Mouse (Mus musculus): ENCODE results near the gene Ccdc110. TPM values are rescaled to one million over a fixed set of nuclear protein-coding genes. Genes with fewer than 3 reads are reported as not detected.

Ccdc110 gene
- total RNA-seq (2021) = 1 to 10 TPM; 1.3 to 1.8 TPM

DNA sequence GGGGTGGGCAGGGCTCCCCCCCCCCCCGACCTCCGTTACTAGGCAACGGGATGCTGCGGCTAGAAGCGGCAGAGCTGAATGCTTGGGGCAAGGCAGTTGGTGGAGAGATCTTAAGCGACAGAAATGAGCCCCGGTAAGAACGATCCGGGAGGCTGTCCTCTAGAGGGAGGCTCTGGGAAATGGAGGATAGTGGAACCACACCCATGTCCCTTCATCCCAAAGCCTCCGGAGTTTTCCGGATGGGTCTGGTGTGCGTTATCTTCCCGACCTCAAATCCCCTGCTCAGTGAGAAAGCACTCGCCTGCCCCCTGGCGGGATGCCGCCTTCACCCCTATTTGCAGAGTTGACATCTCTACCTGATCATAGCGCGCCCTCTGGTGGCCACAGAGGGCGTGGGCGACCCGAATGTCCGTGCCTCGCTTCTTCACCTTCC lies at the start of gene Ccdc110:
Gene Ccdc110, plus strand, starts transcription at position 38 of the 433 bp plus-strand sequence.
- peak; percentile 94 to 96 for DNase-seq (ENCODE audit: low spot score in 2 of 2)
- intact Hi-C loops (cut with DNase I) = loop anchor here (1.0 to 5.0 kb wide), 4 partner anchors 117 to 572 kb away; no protein-coding TSS in a partner anchor

GRCm38 (mm10) chr8:45885202-45885685 lies 49.2 kb upstream of the Ccdc110 start, which contains the start of gene Pdlim3:
Pdlim3 (plus strand) TSS chr8:45885461.
- intact Hi-C loops (cut with DNase I) = no loop called here
- DNase-seq (ENCODE audit: low spot score in 2 of 2) = no peak

DNA sequence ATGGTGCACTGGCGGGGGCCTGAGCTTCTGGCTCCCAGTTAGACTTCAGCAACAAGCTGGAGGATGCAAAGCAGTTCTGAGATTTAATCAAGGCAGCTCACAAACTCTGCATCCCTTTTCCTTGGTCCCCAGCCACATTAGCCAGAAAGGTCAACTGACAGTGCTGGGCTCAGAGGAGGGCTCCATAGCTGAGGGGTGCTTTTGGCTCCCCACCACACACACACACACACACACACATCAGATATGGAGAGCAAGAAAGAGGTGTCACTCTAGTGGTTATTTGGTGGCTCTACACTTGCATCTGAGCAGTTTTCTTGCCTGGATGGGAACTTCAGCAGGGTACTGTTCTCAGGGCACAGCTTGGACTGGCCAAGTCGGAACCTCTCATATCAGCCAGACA lies 48.6 kb upstream of the Ccdc110 start:
- intact Hi-C loops (cut with DNase I) = no loop called here
- no peak for DNase-seq (ENCODE audit: low spot score in 2 of 2)

DNA sequence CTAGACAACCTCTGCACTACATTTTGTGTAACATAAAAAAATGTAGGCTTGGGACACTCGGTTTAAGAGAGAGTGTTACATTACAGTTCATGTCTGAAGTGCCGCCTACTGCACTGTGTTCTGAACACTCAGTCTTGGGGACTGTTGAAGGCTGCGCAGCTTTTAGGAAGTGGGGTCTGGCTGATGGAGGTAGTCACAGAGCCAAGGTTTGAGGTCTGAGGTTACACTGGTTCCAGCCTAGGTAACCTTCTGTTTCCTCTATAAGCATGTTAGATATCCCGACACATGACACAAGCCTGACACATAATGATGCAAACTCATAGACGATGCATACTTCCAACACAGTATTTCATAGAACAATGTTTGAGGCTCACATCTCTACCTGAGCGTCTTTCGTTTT lies 44.7 kb upstream of the Ccdc110 start:
- intact Hi-C loops (cut with DNase I) = no loop called here
- no peak for DNase-seq (ENCODE audit: low spot score in 2 of 2)

DNA sequence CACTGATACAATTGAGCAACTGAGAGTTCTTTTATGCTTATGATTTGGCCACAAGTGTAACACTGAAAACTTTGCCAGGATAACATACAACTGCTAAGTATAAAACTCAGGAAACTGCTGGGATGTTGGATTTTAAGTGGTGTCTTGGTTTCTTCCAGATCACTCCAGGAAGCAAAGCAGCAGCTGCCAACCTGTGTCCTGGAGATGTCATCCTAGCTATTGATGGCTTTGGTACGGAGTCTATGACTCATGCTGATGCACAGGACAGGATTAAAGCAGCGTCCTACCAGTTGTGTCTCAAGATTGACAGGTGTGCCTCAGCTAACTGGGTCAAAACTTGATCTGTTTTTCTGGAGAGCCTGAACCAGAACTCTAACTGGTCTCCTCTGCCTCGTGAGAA lies 37.8 kb upstream of the Ccdc110 start:
- no peak for DNase-seq (ENCODE audit: low spot score in 2 of 2)
- intact Hi-C loops (cut with DNase I) = no loop called here

GRCm38 (mm10) chr8:45899783-45900182 lies 34.6 kb upstream of the Ccdc110 start:
- intact Hi-C loops (cut with DNase I) = no loop called here
- DNase-seq (ENCODE audit: low spot score in 2 of 2) = no peak

DNA sequence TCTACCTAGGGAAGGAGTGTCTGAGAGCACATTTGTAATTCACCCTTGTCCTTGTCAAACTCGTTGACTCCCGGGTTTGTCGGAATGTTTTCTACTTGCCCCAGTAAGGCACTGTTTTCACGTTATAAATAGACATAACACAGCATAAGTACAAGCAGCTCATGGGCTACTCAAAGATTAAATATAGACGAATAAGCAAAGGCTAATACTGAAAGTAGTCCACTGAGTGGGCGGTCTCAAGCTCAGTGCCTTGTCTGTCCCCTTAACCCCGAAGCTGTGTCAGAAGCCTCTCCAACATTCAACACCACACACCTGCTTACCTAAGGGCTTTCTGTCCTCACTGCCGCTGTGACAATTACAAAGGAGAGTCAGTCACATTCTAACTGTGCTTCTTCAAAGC lies 32.8 kb upstream of the Ccdc110 start:
- DNase-seq (ENCODE audit: low spot score in 2 of 2) = no peak
- intact Hi-C loops (cut with DNase I) = no loop called here

DNA sequence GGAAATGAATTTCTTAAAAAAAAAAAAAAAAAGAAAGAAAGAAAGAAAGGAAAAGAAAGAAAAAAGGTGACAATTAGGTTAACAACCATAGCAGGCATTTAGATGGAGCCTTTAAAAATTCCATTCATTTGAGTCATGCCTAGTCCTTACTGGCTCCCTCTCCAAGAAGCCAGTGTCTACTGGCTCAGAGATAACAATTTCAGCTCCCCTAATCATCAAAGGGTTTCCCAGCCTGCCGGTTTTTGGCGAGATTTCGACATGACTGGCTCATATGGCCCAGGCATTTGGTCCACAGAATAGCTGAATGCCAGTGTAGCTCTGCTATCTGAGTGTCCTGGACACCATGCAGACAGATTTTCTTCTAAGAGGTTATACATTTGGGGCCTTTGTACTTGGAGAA lies 30.8 kb upstream of the Ccdc110 start:
- intact Hi-C loops (cut with DNase I) = no loop called here
- DNase-seq (ENCODE audit: low spot score in 2 of 2) = no peak

GRCm38 (mm10) chr8:45905591-45906250 lies 28.7 kb upstream of the Ccdc110 start:
- no peak for DNase-seq (ENCODE audit: low spot score in 2 of 2)
- intact Hi-C loops (cut with DNase I) = no loop called here

DNA sequence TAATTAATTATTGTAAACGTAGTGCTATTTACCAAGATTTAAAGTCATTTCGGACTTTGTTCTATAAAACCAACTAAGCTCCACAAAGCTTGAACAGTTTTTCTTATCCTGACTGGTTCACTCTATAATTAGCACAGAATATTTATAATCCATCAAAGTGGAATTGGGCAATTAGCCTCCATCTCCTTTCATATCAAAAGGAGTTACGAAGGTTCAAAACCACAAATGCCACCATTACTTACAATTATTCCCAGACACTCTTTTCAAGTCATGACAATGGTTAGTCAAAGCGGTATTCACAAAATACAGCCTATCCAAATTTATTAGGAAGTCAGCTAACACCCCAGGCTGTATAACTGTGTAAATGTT lies 28.2 kb upstream of the Ccdc110 start:
- intact Hi-C loops (cut with DNase I) = no loop called here
- DNase-seq (ENCODE audit: low spot score in 2 of 2) = no peak

- intact Hi-C loops (cut with DNase I) = no loop called here
- DNase-seq (ENCODE audit: low spot score in 2 of 2) = no peak
Measured at GRCm38 (mm10) chr8:45913707-45914106, 20.7 kb upstream of the Ccdc110 start.

- intact Hi-C loops (cut with DNase I) = no loop called here
- no peak for DNase-seq (ENCODE audit: low spot score in 2 of 2)
Measured at GRCm38 (mm10) chr8:45916496-45916895, 17.9 kb upstream of the Ccdc110 start.

DNA sequence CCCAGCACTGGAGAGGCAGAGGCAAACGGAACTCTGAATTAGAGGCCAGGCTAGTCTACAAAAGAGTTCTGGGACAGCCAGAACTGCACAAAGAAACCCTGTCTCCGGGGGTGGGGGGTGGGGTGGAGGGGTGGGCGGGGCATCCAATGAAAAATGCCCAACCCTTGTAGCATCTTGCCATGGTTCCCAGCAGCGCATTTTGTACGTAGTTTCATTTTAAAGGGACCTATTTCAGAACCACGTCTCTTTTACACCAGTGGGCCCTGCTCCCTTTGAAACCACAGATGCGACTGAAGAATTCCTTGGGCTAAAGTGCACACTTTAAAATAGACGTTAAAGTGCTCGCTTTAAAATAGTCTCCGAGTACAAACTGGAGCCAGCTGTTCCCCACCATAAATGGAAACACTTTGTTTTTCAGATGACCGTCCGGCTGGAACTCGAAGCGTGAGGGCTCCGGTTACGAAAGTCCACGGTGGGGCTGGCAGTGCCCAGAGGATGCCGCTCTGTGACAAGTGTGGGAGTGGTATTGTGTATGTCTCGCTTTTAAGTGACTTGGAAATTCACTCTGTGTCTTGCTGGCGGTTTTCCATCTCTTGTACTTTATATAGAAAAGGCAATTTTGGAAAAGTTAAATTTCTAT lies 17.3 kb upstream of the Ccdc110 start:
- intact Hi-C loops (cut with DNase I) = no loop called here
- peak in 1 of 2 experiments; percentile 16 for DNase-seq (ENCODE audit: low spot score in 2 of 2)

- intact Hi-C loops (cut with DNase I) = no loop called here
- no peak for DNase-seq (ENCODE audit: low spot score in 2 of 2)
Measured at GRCm38 (mm10) chr8:45918891-45919290, 15.5 kb upstream of the Ccdc110 start.

DNA sequence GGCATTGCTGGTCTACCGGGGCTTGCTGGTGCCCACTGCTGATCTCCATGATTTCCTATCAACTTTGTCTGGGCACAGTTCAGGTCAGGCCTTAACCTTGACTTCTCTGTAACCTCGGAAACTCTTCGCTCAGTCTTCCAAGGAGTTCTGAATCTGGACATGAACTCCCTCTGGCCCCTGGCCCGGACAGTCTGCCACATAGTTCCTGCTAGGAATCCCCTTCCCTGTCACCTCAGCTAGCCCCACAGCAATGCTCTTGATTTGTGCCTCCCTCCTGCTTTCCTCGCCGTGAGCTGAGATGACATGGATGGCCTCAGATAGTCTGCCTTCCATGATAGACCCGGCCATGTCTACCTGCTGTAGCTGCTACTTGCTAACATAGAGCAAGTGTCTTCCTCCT lies 14.0 kb upstream of the Ccdc110 start:
- intact Hi-C loops (cut with DNase I) = no loop called here
- no peak for DNase-seq (ENCODE audit: low spot score in 2 of 2)

- intact Hi-C loops (cut with DNase I) = no loop called here
- no peak for DNase-seq (ENCODE audit: low spot score in 2 of 2)
Measured at GRCm38 (mm10) chr8:45922116-45922515, 12.3 kb upstream of the Ccdc110 start.

DNA sequence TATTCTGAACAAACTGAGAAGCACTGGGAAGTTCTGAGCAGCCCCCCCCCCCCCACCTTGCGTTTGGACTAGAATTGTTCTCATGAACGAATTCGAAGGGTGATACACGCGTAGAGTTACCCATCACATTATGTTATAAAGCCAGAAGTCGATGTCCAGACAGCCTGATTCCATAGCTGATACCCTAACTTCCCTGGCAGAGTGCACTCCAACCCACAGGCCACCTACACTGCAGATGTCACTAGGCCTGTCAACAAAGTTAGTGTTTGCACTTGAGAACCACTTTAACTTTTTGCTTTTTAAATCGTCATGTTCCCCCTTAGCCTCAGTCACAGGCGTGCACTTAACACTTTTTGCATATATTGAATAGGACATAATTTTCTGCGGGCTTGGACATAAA lies 2.6 kb downstream of the Ccdc110 start:
- no peak for DNase-seq (ENCODE audit: low spot score in 2 of 2)
- intact Hi-C loops (cut with DNase I) = no loop called here

DNA sequence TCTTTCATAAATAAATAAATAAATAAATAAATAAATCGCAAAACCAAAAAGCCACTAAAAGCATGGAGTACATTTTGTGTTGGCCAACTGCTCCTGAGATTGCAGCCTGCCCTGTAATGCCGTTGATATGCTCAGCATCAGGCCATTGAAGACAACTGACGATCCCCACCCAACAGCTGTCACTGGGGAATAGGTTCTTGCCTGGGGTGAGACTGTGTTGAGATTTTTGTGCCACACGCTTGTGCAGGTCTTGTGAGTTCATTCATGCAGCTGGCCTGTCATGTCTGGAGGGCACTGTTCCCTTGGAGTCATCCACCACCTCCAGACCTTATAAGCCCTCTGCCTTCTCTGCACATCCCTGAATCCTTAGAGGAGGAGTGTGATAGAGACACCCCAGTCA lies 11.9 kb downstream of the Ccdc110 start:
- DNase-seq (ENCODE audit: low spot score in 2 of 2) = no peak
- intact Hi-C loops (cut with DNase I) = no loop called here

DNA sequence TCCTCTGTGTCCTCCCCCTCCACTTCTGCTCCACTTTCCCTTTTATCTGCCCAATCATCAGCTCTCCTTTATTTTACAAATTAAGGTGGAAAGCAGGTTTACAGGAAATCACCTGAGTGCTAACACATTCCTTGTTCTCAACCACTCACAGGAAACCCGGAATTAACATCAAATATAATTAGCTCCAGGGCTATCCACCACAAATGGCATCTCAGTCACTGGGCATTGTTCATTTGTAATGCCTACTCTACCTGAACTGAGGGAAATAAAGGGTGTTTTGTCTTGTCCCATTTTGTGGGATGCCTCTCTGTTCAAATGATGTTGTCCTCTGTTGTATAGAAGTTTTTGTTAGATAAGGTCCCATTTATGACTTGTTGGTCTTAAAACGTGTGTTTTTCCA lies 16.2 kb downstream of the Ccdc110 start:
- intact Hi-C loops (cut with DNase I) = no loop called here
- DNase-seq (ENCODE audit: low spot score in 2 of 2) = no peak

- DNase-seq (ENCODE audit: low spot score in 2 of 2) = no peak
- intact Hi-C loops (cut with DNase I) = no loop called here
Measured at GRCm38 (mm10) chr8:45970894-45971293, 36.5 kb downstream of the Ccdc110 start.

DNA sequence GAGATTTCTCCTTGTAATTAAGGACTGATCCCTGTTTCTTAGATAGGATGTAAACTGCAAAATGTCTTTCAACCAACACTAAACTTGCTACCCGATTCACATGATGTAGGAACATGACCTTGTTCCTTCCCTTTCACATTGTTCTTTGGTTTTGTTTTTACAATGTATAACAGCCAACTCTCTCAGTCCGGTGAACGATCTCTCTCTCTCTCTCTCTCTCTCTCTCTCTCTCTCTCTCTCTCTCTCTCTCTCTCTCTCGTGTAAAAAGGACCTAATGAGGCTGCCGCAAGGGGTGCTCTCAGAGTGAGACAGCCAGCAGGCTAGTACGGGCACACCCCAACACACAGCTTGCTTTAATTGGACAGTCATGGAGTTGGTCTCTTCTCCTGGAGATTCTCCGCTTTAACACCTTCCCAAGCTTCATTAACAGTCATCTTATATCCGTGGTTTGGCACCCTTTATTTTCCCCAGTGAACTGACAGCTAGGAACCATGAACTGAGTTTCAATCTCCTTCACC lies 39.6 kb downstream of the Ccdc110 start:
- intact Hi-C loops (cut with DNase I) = no loop called here
- no peak for DNase-seq (ENCODE audit: low spot score in 2 of 2)
